Mouse (Mus musculus) common myeloid progenitor, adult 5-6 weeks (primary cell): ENCODE data around the gene Opn1sw. TPM values are rescaled to one million over a fixed set of nuclear protein-coding genes. Genes with fewer than 3 reads are reported as not detected.
"Not testable (repeated sequence)": the region's sequence is repeated elsewhere in the genome, so short reads cannot be mapped to it uniquely, and the experiment has no call there.

ENCODE experiments used
- ATAC-seq: replicated peaks from 2 replicates; pipeline ENCODE4 v1.8.0; 2016; ENCODE audit warnings: low read depth, mild to moderate bottlenecking, moderate TSS enrichment, inconsistent platforms; ENCODE audit not compliant: poor library complexity, severe bottlenecking
- total RNA-seq: library from RNA; stranded (forward); fragments of 200-1000, 187-1606 nt; gene quantifications from 2 replicates; pipeline ENCODE4 v1.2.3, GENCODE M21; 2017

Opn1sw gene
- total RNA-seq, 1 experiment from 2014 or later: not detected

DNA sequence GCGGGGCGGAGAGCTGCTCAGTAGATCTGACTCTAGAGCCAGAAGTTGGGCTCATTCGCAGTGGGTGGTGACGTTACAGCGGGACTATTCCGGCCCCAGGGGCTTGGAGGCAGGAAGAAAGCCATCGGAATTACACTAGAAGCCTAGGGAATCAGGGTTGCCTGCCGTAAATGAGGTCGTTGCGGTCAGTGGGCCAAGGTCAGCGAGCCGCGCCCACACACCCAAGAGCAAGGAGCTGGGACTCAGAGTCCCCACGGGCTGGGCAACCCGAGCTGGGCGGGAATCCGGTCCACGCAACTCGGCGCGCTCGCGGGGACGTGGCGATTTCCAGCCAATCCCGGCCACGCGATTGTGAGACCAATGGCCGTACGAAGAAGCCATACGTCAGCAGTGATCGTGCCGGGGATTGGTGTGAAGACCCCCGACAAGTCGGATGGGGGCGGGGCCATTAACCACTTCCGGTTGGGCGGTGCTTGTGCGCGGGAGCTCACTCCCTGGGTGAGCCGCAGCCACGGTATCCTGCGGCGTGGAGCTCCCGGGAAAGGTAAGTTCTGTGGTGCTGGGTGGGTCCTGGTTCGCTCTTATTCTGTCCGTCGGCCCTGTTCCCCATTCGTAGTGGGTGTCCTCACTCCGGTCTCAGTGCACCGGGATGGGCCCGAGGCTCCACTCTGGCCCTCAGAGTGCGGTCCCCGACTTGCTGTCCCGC, 40.5 kb downstream of the Opn1sw start, which contains the start of gene Calu:
TSS of gene Calu (plus strand) at position 405 of the 706 bp plus-strand sequence.
- peak; percentile 95 for ATAC-seq

DNA sequence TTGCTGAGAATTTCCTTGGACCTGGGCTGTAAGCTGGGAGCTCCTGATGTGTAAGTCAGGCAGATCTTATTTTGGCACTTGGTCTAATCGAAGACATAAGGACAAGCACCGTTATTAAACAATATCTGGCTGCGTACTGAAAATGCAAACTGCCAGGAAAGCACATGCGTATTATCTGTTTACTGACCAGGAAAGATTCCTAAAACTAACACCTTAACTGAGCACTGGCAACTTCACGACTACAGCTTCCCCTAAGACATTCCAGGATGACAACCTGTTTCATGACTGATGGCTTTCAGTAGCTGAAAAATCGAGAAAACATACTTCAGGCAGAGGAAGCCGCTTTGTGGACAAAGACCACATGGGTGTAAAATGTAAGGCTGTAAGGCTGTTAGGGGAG, 41.1 kb downstream of the Opn1sw start:
- no peak for ATAC-seq

DNA sequence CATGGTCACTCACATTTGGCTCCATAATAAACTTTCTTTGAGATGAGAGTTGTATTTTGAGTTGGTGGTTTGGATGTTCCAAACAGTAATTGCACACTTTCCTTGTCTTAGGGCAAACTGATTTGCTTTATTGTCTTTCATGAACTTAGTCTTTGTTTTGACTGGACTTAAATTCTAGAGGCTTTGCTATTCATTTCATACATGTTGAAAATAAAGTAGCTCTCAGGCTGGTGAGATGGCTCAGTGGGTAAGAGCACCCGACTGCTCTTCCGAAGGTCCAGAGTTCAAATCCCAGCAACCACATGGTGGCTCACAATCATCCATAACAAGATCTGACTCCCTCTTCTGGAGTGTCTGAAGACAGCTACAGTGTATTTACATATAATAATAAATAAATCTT, 41.8 kb downstream of the Opn1sw start:
- ATAC-seq: not testable (repeated sequence)

DNA sequence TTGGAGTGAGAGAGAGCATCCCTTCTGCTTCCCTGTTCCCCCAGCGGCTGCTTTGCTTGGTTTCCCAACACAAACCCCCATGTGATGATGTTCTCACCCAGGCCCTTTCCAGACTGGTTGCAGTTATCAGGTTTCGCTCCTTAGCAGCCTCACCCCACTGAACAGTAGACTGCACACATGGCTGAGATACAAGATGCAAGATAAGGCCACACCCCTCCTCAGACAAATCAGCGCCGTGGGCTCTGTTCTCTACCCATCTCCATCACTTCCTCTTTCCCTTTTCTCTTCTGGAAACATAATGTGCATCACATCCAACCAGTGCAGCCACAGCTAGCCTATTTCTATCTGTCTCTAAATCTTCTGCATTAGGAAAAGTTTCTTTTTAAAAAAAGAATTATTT, 58.8 kb downstream of the Opn1sw start:
- ATAC-seq: peak; percentile 48; the same call in 1 of the 2 replicates

DNA sequence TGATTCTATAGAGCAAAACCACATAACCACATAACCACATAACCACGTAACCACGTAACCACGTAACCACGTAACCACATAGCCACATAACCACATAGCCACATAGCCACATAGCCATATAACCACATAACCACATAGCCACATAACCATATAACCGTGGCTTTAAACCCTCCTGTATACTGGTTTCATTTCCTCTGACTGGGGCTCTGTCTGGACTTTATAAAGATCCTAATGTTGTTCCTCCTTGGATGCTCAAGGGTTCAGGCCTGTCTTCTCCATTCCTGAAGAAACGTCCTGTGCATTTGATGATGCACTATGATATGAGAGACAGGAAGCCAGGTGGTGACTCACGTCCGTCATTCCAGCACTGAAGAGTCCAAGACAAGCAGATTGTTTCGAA, 61.3 kb downstream of the Opn1sw start:
- ATAC-seq: peak; percentile 45; the same call in 1 of the 2 replicates

Other genes starting within 250 kb of the Opn1sw start
- gene Rbm28, start 223.5 kb downstream of the Opn1sw start, total RNA-seq: 58.1 and 64.1 TPM in 2 replicates
- gene Prrt4, start 208.9 kb downstream of the Opn1sw start, total RNA-seq: not detected in 2 replicates
- gene Impdh1, start 172.1 kb downstream of the Opn1sw start, total RNA-seq: 22.7 and 54.2 TPM in 2 replicates
- 13.0 and 15.4 TPM in 2 replicates for gene Hilpda, start 116.0 kb downstream of the Opn1sw start, total RNA-seq
- gene Fam71f2, start 108.9 kb downstream of the Opn1sw start, total RNA-seq: not detected in 2 replicates
- not detected in 2 replicates for gene Fam71f1, start 69.3 kb downstream of the Opn1sw start, total RNA-seq
- 138 and 159 TPM in 2 replicates for gene Calu, start 40.4 kb downstream of the Opn1sw start, total RNA-seq
- not detected in 2 replicates for gene Ccdc136, start 7.8 kb upstream of the Opn1sw start, total RNA-seq
- gene Flnc, start 44.8 kb upstream of the Opn1sw start, total RNA-seq: not detected in 2 replicates
- 89.8 and 130 TPM in 2 replicates for gene Atp6v1f, start 79.2 kb upstream of the Opn1sw start, total RNA-seq
- gene Atp6v1fnb, start 83.0 kb upstream of the Opn1sw start, total RNA-seq: 1.3 TPM in 1 of 2 replicates, not detected in the other
- not detected in 2 replicates for gene Kcp, start 119.5 kb upstream of the Opn1sw start, total RNA-seq
- gene Irf5, start 138.2 kb upstream of the Opn1sw start, total RNA-seq: 14.8 and 18.6 TPM in 2 replicates
- 64.1 and 96.2 TPM in 2 replicates for gene Tnpo3, start 221.4 kb upstream of the Opn1sw start, total RNA-seq